Mouse (Mus musculus) intestine, postnatal 0 days (tissue): ENCODE measurements at regions not wholly inside any gene's neighbourhood (a gene's known extent, or its start where the extent isn't known, plus 50 kb on each side); places are given as distances from the start of the nearest gene placed in this dataset.
"Not testable (repeated sequence)": the region's sequence is repeated elsewhere in the genome, so short reads cannot be mapped to it uniquely, and the experiment has no call there.

ENCODE experiments used
- ATAC-seq: fragments of 200-750 bp; cut with Nextera tagmentation; 2 replicates; pipeline ENCODE4 v1.8.0; 2017; ENCODE audit warnings: mild to moderate bottlenecking, moderate TSS enrichment, moderate library complexity
- H3K27ac ChIP-seq: fragments of 300-500 bp; sonication (generic); 2 replicates; pipeline ENCODE4 v1.5.1; 2014; ENCODE audit warnings: mild to moderate bottlenecking, low read depth, low read length, moderate library complexity
- H3K27me3 ChIP-seq: fragments of 300-500 bp; sonication (generic); replicated peaks from 2 replicates; pipeline ENCODE4 v1.6.1; 2014; ENCODE audit warnings: low read length, mixed read lengths; ENCODE audit not compliant: control insufficient read depth, insufficient read depth
- H3K36me3 ChIP-seq: fragments of 300-500 bp; sonication (generic); 2 replicates; pipeline ENCODE4 v1.6.1; 2014; ENCODE audit warnings: mild to moderate bottlenecking, moderate library complexity; ENCODE audit not compliant: control insufficient read depth, insufficient read depth
- H3K4me1 ChIP-seq: fragments of 300-500 bp; sonication (generic); replicated peaks from 2 replicates; pipeline ENCODE4 v1.6.1; 2014; ENCODE audit warnings: antibody characterized with exemption, low read length, mixed read lengths; ENCODE audit not compliant: control insufficient read depth, insufficient read depth
- H3K4me2 ChIP-seq: fragments of 300-500 bp; sonication (generic); replicated peaks from 2 replicates; pipeline ENCODE4 v1.6.1; 2014; ENCODE audit warnings: low read depth, mild to moderate bottlenecking, moderate library complexity
- H3K4me3 ChIP-seq: fragments of 300-500 bp; sonication (generic); 2 replicates; pipeline ENCODE4 v1.5.1; 2014; ENCODE audit warnings: low read depth, low read length
- H3K9ac ChIP-seq: fragments of 300-500 bp; sonication (generic); 2 replicates; pipeline ENCODE4 v1.6.1; 2014; ENCODE audit warnings: mild to moderate bottlenecking, low read depth, low read length
- H3K9me3 ChIP-seq: fragments of 300-500 bp; sonication (generic); 2 replicates; pipeline ENCODE4 v1.6.1; 2016; ENCODE audit warnings: mixed run types; ENCODE audit not compliant: control insufficient read depth
- CTCF ChIP-seq: sonication (generic); IDR thresholded peaks from 2 replicates; pipeline ENCODE4 v1.5.1; 2016; ENCODE audit warnings: low read depth, mild to moderate bottlenecking, control low read depth, antibody characterized with exemption, moderate library complexity
- WGBS: fragments of 180-500 bp; shearing (Covaris S2); extraction: QIAGEN DNeasy Blood & Tissue Kit; methylation state at CpG from one replicate; pipeline ENCODE4 v1.1.7; 2014; 5-methylcytosine and 5-hydroxymethylcytosine counted together

- ATAC-seq, result no peak
- Histone ChIP-seq H3K9ac (no peak overlapping the region), H3K27me3 (no peaks in the 10 kb centered on the region), H3K9me3 (no peaks in the 10 kb centered on the region), H3K36me3 (no peaks in the 10 kb centered on the region), H3K4me1 (no peaks in the 10 kb centered on the region), H3K4me3 (no peak overlapping the region), H3K4me2 (no peak overlapping the region), H3K27ac (no peak overlapping the region)
- WGBS, result 41% methylated on average over 6 of the region's 6 CpGs
- TF ChIP-seq CTCF, result no peak
Observed at GRCm38 (mm10) chr3:124075974-124076606, 244.6 kb upstream of the Tram1l1 start.

DNA sequence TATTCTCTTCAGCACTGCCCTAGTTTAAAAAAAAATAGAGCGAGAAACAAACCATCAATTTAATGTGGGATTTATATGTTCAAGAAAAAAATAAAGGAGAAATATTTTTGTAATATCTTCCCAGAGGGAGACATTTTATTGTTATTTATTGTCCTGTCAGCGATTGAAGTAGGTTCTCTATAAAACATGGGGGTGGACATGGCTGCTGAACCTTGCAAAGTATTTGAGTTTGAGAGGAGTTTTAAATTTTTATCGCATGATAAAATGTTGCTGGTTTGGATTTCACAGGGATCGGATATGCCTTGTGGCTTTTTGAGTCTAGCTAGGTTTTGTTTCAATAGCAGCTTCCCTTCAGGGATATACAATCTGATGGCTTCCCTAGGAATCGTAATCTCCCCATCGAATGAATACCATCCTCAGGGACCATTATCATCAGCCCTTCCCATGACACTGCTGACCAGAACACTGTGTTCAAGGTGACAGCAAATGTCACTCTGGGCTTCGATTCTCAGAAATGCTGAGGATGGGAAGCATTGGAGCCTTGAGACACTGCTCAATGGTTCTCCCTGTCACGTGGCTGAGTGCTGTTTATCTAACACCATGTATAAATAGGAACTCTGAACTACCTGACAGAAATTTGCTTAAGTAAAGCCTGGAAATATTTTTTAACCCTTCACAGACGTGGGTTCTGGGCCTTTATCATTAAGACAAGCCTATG, 228.1 kb upstream of the Tram1l1 start:
- Histone ChIP-seq H3K9ac (no peak overlapping the region), H3K4me2 (no peak overlapping the region), H3K27me3 (no peaks in the 10 kb centered on the region), H3K4me1 (no peaks in the 10 kb centered on the region), H3K36me3 (no peaks in the 10 kb centered on the region), H3K4me3 (no peak overlapping the region), H3K27ac (no peak overlapping the region), H3K9me3 (no peaks in the 10 kb centered on the region)
- no peak for TF ChIP-seq CTCF
- WGBS, result 67% methylated on average over 9 of the region's 9 CpGs
- ATAC-seq, result no peak

- Histone ChIP-seq H3K27me3 (no peaks in the 10 kb centered on the region), H3K4me1 (no peaks in the 10 kb centered on the region), H3K4me3 (no peak overlapping the region), H3K27ac (no peak overlapping the region), H3K36me3 (no peaks in the 10 kb centered on the region), H3K4me2 (no peak overlapping the region), H3K9me3 (no peaks in the 10 kb centered on the region), H3K9ac (no peak overlapping the region)
- TF ChIP-seq CTCF, result no peak
- ATAC-seq, result no peak
- WGBS, result 85% methylated on average over 1 of the region's 1 CpGs
Observed at GRCm38 (mm10) chr3:124113995-124114394, 206.7 kb upstream of the Tram1l1 start.

GRCm38 (mm10) chr3:124156255-124156654, 164.4 kb upstream of the Tram1l1 start:
- H3K4me3 ChIP-seq, result no peak overlapping the region
- no peaks in the 10 kb centered on the region for H3K9me3 ChIP-seq
- no peaks in the 10 kb centered on the region for H3K36me3 ChIP-seq
- no peak overlapping the region for H3K27ac ChIP-seq
- TF ChIP-seq CTCF, result no peak
- H3K27me3 ChIP-seq, result no peaks in the 10 kb centered on the region
- no peak for ATAC-seq
- H3K4me2 ChIP-seq, result no peak overlapping the region
- H3K4me1 ChIP-seq, result no peaks in the 10 kb centered on the region
- 81% methylated on average over 2 of the region's 2 CpGs for WGBS
- no peak overlapping the region for H3K9ac ChIP-seq

DNA sequence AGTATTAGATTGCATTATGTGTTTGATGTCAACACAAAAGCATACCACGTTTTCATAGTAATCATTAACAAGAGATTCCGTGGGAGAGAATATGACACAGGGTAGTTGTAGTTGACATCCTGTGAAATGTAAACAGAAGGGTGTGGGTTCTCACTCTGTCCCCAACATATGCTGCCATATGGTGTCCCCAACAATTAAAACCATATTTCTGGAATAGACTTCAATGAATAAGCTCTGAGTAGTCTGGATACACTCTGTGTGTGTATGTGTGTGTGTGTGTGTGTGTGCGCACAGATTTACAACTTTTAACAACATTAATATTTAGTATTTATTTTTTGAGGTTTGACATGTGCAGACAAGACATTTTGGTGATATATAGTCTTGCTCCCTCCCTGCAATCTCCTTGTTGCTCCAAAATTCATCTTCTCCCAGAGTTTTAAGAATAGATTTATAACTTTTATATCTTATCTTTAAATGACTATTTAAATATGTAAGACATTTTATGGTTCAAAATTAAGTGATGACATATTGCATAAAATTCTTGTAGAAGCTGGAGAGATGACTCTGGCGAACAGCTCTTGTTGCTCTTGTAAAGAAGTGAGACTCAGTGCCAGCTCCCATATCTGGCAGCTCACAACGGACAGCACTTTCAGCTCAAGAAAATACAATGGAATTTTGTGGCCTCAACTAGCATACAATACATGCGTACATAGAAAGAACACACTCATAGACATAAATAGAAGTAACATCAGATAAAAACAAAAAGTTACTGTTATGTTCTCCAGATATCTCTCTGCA, 162.6 kb upstream of the Tram1l1 start:
- H3K9ac ChIP-seq, result no peak overlapping the region
- H3K27ac ChIP-seq, result no peak overlapping the region
- no peaks in the 10 kb centered on the region for H3K4me1 ChIP-seq
- no peaks in the 10 kb centered on the region for H3K36me3 ChIP-seq
- TF ChIP-seq CTCF, result no peak
- H3K9me3 ChIP-seq, result no peaks in the 10 kb centered on the region
- H3K4me2 ChIP-seq, result no peak overlapping the region
- no peaks in the 10 kb centered on the region for H3K27me3 ChIP-seq
- no peak for ATAC-seq
- H3K4me3 ChIP-seq, result no peak overlapping the region
- 58% methylated on average over 6 of the region's 6 CpGs for WGBS

DNA sequence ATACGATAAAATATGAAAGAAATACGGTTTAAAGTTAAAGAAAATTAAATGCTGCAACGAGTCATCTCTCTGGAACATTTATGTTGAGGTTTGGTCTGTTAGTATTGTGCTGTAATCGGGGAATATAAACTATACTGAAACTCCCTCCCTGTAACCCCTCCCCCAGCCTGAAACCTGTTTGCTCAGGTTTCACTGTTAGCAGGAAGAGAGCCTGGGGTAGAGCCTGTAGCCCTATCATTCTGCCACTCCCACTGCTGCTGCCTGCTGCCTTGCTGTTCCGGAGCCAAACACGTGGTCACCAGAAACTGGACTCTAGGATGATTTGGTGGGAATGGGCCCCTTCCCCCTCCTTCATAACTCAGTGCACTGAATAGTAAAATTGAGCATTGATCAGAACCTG, 127.3 kb upstream of the Tram1l1 start:
- H3K9me3 ChIP-seq, H3K9ac ChIP-seq, H3K27me3 ChIP-seq, H3K4me3 ChIP-seq, H3K4me1 ChIP-seq, ATAC-seq, H3K36me3 ChIP-seq, H3K4me2 ChIP-seq, H3K27ac ChIP-seq: not testable (repeated sequence)
- WGBS, result 51% methylated on average over 6 of the region's 6 CpGs

GRCm38 (mm10) chr3:124200226-124200940, 120.3 kb upstream of the Tram1l1 start:
- not testable (repeated sequence) for H3K9ac ChIP-seq, H3K36me3 ChIP-seq, H3K4me3 ChIP-seq, H3K4me2 ChIP-seq, H3K27me3 ChIP-seq, ATAC-seq, H3K27ac ChIP-seq, H3K9me3 ChIP-seq, H3K4me1 ChIP-seq
- 65% methylated on average over 9 of the region's 9 CpGs for WGBS
